Mouse (Mus musculus) ovary, postnatal 10 days (tissue): ENCODE measurements around the gene Rbm8a.

Experiments used
- DNase-seq: peaks from one replicate; pipeline ENCODE4 v3.0.0; 2022; ENCODE audit warnings: low spot score

The Rbm8a gene

GRCm38 (mm10) chr3:96629729-96630600 is at the start of gene Rbm8a:
TSS of gene Rbm8a (plus strand) at chr3:96629933.
- DNase-seq = peak; percentile 90

- DNase-seq = no peak
Measured at GRCm38 (mm10) chr3:96581141-96581540, 48.6 kb upstream of the Rbm8a start.

- DNase-seq = no peak
Measured at GRCm38 (mm10) chr3:96581771-96582515, 47.8 kb upstream of the Rbm8a start.

GRCm38 (mm10) chr3:96583386-96583785 is 46.3 kb upstream of the Rbm8a start:
- DNase-seq = no peak

GRCm38 (mm10) chr3:96590657-96591056 is 39.1 kb upstream of the Rbm8a start:
- DNase-seq = no peak

GRCm38 (mm10) chr3:96593374-96593773 is 36.4 kb upstream of the Rbm8a start:
- DNase-seq = no peak

GRCm38 (mm10) chr3:96593790-96594560 is 35.8 kb upstream of the Rbm8a start, which contains the start of gene Polr3gl:
TSS of gene Polr3gl (minus strand) at chr3:96594181.
- peak; percentile 88 for DNase-seq

- no peak for DNase-seq
Measured at GRCm38 (mm10) chr3:96594851-96595250, 34.9 kb upstream of the Rbm8a start.

- DNase-seq = no peak
Measured at GRCm38 (mm10) chr3:96595661-96596060, 34.1 kb upstream of the Rbm8a start.

GRCm38 (mm10) chr3:96596228-96596707 is 33.5 kb upstream of the Rbm8a start, which contains the start of gene Ankrd34a:
TSS of gene Ankrd34a (plus strand) at chr3:96596636.
- no peak for DNase-seq

- DNase-seq = no peak
Measured at GRCm38 (mm10) chr3:96596855-96597254, 32.9 kb upstream of the Rbm8a start.

- no peak for DNase-seq
Measured at GRCm38 (mm10) chr3:96597435-96597891, 32.3 kb upstream of the Rbm8a start.

- DNase-seq = no peak
Measured at GRCm38 (mm10) chr3:96598156-96599068, 31.3 kb upstream of the Rbm8a start.

- no peak for DNase-seq
Measured at GRCm38 (mm10) chr3:96599069-96599393, 30.7 kb upstream of the Rbm8a start.

- DNase-seq = no peak
Measured at GRCm38 (mm10) chr3:96599411-96599810, 30.3 kb upstream of the Rbm8a start.

- DNase-seq = peak; percentile 84
Measured at GRCm38 (mm10) chr3:96600639-96601250, 29.0 kb upstream of the Rbm8a start, which contains the start of gene Lix1l. TSS of gene Lix1l (plus strand) at chr3:96601149.

GRCm38 (mm10) chr3:96601251-96601787 is 28.4 kb upstream of the Rbm8a start:
- no peak for DNase-seq

GRCm38 (mm10) chr3:96601941-96602703 is 27.6 kb upstream of the Rbm8a start:
- no peak for DNase-seq

GRCm38 (mm10) chr3:96602704-96603084 is 27.0 kb upstream of the Rbm8a start:
- no peak for DNase-seq
